Mouse (Mus musculus): ENCODE results near the gene Pkib.

Gene Pkib

DNA sequence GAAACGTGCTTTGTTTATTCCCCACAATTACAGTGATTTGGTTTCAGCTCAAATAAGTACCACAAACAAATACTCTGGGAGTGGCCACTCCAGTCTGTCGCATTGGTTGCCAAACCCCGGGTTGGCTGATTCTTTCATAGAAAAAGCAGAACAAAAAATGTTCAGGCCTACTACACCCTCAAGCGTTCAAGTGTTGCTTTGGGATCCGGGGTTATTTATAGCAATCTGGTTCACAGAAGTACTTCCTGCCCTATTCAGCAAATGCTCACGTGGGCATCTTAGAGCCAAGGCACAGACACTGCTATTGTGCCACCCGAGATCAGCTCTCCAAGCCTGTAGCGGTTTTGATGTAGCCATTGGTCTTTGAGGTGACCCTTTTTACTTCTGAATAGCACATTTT, 95.9 kb downstream of the Pkib start:
- peak; percentile 42; the same call in 1 of the 2 replicates for ATAC-seq (ENCODE audit: insufficient number of reproducible peaks, low FRiP score, low TSS enrichment)

DNA sequence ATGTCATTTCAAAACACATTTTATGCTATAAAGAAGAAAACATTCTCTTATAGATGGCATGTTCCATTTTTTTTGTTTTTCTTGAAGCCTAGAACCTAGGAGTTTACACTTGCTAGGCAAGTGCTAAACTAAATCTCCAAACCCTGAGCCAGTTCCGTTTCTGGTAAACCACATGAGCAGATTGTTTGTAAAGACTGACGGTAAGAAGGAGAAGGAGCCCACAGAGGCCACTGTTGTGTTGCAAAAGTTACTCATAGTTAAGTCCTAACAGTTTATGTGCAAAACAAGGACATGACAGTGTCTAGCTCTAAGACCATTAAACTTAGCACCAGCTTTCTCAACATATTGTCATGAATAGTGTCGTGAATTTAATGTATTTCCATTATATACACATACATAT, 99.9 kb downstream of the Pkib start:
- ATAC-seq (ENCODE audit: insufficient number of reproducible peaks, low FRiP score, low TSS enrichment) = no peak

DNA sequence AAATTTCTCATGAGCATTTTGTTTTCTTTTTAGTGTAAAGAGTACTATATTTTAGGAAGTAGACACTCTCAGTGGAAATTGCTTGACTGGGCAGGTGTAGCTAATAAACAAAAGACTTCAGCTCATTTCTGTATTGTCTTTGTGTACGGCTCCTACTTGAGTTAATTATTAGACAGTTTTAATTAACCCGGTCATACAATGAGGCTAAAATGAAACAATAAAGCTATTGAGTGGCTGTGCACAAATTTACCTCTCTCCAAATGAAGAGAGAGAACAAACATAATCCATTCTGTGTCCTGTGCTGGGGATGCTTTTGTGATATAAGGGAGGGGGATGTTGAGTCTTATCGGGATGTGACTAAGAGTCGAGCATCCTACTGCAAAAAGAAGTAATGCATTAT, 109.0 kb downstream of the Pkib start:
- ATAC-seq (ENCODE audit: insufficient number of reproducible peaks, low FRiP score, low TSS enrichment) = no peak

DNA sequence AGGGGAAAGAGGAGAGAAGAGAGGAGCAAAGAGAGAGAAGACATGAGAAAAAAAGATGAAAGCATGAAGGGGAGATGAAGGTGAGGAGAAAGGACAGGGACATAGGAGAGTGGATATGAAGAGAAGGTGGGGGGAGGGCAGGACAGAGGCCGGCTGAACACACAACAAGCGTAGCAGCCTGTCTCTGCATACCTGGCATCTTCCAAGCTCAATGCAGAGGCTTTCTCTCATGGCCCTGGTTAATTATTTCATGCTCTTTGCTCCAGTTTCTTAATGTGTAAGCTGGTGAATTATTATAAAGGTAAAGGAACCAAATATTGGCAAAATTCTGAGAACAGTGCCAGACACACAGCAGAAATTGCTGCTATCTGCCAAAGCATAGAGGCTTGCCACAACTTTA, 109.6 kb downstream of the Pkib start:
- ATAC-seq (ENCODE audit: insufficient number of reproducible peaks, low FRiP score, low TSS enrichment) = no peak

DNA sequence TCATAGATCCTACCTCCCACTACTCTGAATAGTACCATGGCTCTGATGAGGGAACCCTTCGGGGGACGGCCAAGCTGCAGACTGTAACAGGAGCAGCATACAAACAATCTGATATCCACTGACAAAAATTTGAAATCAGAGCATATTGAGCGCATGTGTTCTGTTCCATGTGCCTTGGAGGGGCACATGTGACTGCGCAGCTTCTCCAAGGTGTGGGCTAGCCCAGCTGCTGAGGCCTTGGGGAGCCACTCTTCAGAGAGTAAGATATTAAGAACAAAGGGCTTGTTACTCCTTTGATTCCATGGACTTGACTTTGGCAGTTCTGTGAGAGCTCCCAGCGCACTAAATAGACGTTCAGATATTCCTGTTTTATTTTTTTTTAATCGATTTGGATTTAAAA, 111.3 kb downstream of the Pkib start:
- no peak for ATAC-seq (ENCODE audit: insufficient number of reproducible peaks, low FRiP score, low TSS enrichment)

DNA sequence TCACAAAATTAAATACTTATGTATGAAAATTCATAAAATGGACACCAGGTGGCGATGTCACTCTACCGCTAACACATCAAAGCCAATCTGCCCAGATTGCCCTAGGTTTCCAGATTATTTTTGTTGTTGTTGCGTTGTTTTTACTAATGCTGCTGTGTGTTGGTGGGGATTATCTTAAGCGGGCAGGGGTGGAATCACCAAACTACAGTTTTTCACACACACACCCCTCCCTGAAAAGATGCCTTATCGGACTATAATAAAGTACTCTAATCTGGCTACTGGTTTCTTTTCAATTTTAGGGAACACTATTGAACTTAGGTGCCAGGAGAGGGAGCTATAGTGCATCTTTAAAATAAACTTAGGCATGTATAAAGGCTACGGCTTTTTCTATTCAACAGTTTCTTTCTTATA, 111.8 kb downstream of the Pkib start:
- ATAC-seq (ENCODE audit: insufficient number of reproducible peaks, low FRiP score, low TSS enrichment) = peak; percentile 63; the same call in 1 of the 2 replicates

DNA sequence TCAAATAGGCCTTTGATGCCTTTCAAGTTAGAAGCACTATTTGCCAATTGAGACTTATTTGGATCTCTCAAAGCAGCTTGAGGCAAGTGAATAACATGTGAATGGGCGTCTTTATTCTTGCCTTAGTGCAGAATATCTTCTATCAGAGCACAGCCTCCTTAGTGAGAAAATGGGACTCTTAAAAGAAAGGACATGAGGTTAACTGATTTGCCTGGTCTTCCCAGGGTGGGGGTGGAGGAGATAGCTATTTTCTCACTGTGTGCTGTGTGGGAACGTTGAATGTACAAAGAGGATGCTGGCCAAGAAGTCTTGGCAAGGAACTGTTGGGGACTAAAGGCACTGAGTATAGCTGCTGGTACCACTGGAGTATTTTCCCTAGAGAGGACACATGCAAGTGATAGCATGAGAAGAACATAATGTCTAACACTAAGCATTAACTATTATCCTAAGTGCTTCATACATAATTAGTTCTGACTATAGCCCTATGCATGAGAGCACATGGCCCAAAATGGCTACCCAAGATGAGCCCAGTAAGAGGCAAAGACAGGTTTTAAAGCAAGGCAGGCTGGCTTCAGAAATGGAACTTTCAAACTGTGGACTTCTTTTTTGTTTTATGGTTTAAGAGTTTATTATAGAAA, 112.5 kb downstream of the Pkib start:
- 0 out of 2 replicates have a peak, but pooled peaks have one; percentile 17 for ATAC-seq (ENCODE audit: insufficient number of reproducible peaks, low FRiP score, low TSS enrichment)

DNA sequence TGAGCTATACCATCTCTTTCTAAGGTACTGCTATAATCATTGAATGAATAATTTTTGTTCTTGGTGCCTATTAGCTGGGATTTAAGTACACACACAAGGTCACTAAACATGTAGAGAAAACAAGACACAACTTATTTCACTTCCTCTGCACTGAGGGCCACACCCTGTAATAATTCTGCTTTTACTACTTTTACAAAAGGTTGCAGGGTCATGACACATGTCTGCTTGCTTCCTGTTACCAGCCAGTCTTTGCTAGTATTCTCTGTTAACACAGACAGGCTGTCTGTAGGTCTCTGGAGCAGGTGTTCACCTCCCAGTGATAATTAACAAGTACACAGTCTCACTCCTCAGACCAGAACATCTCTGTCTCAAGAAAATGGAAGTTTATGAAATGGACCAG, 113.7 kb downstream of the Pkib start:
- ATAC-seq (ENCODE audit: insufficient number of reproducible peaks, low FRiP score, low TSS enrichment) = no peak

DNA sequence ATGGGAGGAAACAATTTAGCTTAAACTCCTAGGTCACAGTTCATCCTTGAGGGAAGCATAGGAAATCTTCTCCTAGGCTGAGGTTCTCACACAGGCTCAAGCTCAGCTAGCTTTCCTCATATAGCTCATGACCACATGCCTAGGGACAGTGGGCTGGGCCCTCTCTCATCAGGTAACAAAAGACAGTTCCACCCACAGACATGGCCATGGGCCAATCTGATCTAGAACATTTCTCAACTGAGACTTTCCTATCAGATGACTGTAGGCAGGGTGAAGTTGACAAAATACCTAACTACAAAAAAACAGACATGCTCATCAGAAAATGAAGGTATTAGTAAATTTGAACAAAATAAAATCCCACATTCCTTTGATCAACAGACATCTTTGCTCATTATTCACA, 115.3 kb downstream of the Pkib start:
- ATAC-seq (ENCODE audit: insufficient number of reproducible peaks, low FRiP score, low TSS enrichment) = no peak

DNA sequence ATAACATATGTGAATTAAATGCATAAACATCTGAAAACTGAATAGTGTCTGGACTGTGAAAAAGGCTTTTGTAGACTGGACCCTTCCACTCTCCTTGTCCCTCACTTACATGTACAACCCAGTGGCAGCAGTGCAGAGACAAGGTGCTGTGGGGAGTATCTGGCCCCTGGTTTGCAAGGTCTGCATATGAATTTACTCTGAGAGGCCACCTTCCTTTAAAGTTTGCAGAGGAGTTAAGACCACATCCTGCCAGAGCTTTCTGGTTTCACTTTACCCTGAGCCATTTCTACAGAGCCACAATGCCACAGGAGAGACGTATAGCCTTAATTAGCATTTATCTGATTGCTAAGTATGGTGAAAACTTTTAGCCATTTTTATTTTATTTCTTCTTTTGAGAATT, 121.6 kb downstream of the Pkib start:
- no peak for ATAC-seq (ENCODE audit: insufficient number of reproducible peaks, low FRiP score, low TSS enrichment)

DNA sequence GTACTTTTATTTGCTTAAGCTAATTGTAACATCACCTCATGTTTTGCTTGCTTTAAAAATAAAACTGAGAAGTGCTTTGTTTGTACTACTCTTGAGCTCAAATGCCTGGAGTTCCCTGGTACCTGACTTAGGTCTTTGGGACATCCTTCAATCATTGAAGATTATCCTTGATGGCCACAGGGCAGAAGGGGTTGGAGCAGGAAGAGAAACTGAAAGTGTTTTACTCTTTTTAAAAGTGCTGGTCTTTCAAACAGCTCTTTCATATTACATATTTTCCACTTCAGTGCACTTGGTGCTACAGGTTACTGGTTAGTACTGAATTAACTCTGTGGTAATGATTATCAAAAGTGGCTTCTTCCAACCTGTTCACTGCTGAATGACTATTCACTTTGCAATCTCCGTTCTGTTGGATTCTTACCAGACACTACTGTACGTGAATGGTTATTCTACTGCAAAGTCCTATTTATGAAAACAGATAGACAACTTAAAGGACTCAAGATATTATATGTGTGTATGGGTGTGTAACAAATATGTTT, 123.5 kb downstream of the Pkib start:
- ATAC-seq (ENCODE audit: insufficient number of reproducible peaks, low FRiP score, low TSS enrichment) = no peak

DNA sequence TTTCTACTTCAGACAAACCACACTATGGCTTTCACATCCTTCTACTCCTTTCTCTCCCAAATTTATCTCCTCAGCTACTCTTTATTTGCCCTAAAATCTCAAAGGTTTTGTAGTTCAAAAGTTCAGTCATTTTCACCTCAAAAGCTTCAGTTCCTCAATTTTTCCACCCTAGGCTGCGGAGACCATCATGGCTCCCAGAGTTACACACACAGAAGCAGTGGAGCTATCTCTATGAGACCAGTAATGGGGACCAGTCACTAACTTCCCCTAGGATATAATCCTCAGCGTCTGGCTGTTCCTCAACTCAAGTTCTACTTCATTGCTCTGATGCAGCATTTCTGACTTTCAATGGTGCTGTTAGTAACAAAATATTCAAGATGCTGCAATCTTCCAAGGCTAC, 127.2 kb downstream of the Pkib start:
- no peak for ATAC-seq (ENCODE audit: insufficient number of reproducible peaks, low FRiP score, low TSS enrichment)

DNA sequence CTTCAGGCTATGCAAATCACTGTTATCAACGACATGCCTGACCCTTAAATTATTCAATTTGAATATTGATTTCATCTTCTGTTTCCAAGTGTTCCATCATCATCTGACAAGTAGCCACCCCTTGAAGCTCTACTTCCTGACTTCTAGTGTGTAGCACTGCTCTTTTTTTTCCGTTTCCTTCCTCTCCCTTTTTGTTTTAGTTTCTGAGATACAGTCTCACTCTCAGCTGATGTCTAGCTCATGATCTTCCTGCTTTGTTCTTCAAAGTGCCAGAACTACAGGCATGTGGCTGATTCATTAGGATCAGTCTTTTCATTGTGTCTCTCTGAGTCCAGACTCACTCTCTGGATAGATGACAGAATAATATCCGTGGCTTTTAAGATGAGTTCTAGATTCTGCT, 128.9 kb downstream of the Pkib start:
- ATAC-seq (ENCODE audit: insufficient number of reproducible peaks, low FRiP score, low TSS enrichment) = no peak

DNA sequence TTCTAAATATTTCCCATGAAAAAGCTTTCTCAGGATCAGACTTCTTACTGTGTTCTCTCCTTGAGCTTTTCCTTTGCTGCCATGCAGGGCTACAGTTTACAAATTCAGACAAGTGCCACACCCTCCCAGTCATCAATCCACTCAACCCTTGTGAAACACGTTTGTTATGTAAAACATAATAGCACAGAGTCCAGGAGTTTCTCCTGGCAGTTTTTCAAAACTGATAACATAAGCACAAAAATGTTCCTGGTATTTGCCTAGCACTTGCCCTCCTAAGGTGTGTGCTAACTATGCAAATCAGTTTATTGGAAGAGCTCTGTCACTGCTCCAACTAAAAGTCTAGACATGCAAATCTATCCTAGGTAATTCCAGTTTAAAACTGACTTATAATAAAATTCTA, 131.3 kb downstream of the Pkib start:
- no peak for ATAC-seq (ENCODE audit: insufficient number of reproducible peaks, low FRiP score, low TSS enrichment)

DNA sequence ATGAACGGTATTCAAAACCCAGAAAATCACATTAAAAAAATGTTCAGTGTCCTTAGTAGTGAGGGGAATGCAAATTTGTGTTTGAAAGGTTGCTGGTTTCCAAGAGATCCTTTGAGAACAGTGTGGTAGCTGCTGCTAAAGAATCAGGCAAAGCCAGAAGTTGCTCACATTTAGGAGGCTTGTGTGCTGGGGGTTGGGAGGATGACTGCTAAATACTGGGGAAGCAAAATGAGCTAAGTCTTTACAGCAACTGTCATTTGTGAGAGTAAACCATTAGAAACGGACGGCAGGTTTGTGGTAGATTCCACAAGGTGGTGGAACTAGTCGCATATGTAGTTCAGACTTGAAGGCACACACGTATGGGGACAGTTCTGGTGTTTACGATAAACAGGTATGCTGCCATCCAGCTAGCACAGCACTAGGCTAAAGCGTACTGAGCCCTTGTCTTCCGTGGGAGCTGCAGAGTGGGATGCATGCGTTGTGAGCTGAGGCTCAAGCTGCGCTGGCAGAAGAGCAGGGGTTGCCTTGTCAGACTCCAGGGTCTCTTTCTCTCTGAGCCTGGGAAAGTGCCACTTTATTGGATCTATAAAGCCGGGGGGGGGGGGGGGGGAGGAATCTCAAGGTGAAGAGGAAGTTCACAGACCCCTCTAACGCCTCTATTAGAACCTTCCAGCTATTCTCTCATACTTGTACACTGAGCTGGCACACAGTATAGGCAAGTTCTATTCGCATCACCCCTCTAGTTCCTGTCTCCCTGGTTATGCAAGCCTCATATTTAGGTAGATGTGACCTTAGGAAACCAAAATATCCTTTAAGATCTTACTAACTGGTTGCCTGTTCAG, 151.7 kb downstream of the Pkib start:
- ATAC-seq (ENCODE audit: insufficient number of reproducible peaks, low FRiP score, low TSS enrichment) = no peak

DNA sequence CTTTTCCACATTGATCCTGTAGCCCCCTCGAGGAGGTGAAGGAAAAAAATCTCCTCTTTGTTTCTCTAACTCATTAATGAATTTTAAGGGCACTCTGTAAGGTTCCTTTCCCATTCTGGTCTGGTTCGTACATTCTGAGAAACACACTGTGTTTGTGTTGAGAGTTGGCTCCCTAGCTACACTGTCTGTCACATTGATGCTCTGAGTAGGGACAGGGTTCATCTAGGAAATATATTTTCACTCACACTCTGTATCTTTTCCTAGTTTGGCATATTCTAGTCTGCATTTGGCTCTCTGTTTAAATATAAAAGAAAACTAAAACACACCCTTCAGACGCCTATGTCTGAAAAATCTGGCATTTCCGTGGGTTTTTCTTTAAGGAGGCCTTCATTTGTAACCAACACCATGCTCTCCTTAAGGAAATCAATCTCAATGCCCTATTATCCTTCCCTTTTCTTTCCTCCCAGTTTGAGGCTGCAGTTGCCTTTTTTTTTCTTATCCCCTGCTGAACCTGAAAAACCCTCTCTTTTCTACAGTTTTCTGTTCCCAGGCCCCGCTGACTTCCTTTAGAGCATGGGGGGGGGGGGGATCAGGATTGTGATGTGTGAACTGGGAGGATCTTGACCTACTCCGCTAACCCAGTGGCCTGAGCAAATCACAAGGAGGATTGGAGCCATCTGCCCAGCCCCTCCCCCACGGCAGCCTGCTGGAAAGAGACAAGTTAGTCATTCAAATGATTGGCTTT, 152.5 kb downstream of the Pkib start:
- ATAC-seq (ENCODE audit: insufficient number of reproducible peaks, low FRiP score, low TSS enrichment) = peak; percentile 80; the same call in 1 of the 2 replicates

DNA sequence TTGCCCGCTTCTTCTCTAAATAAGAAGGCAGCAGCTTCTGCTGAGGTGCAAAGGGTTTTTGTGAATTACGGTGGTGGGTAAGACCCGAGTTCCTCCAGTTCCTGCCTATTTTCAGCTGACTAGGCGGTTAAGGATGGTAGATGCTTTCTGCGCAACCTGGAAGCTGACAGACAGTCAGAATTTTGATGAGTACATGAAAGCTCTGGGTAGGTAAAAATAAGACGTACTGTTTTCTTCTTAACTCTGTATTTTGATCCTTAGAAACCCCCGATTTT, 153.0 kb downstream of the Pkib start, which contains the start of gene Fabp7:
Gene Fabp7 (plus strand): TSS at position 6 of the 275 bp plus-strand sequence.
- 0 out of 2 replicates have a peak, but pooled peaks have one; percentile 15 for ATAC-seq (ENCODE audit: insufficient number of reproducible peaks, low FRiP score, low TSS enrichment)

DNA sequence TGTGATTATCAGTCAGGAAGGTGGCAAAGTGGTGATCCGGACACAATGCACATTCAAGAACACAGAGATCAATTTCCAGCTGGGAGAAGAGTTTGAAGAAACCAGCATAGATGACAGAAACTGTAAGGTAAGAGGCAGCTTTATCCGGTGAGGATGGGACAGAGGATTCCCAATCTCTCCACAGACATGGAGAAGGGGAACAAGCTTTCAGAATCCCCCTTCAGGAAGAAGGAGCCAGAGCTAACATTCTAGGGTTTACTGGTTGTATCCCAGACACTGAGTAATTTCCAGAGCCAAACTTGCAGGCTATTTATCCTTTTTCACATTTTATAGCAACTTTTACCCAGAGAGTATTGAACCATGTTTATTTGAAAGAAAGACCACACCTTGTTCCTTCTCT, 153.8 kb downstream of the Pkib start:
- no peak for ATAC-seq (ENCODE audit: insufficient number of reproducible peaks, low FRiP score, low TSS enrichment)
